Mouse (Mus musculus): ENCODE results near the gene Gm45233. TPM values are rescaled to one million over a fixed set of nuclear protein-coding genes. Genes with fewer than 3 reads are reported as not detected.

The Gm45233 gene
- polyA plus RNA-seq, 1 experiment from 2014 or later: not detected

DNA sequence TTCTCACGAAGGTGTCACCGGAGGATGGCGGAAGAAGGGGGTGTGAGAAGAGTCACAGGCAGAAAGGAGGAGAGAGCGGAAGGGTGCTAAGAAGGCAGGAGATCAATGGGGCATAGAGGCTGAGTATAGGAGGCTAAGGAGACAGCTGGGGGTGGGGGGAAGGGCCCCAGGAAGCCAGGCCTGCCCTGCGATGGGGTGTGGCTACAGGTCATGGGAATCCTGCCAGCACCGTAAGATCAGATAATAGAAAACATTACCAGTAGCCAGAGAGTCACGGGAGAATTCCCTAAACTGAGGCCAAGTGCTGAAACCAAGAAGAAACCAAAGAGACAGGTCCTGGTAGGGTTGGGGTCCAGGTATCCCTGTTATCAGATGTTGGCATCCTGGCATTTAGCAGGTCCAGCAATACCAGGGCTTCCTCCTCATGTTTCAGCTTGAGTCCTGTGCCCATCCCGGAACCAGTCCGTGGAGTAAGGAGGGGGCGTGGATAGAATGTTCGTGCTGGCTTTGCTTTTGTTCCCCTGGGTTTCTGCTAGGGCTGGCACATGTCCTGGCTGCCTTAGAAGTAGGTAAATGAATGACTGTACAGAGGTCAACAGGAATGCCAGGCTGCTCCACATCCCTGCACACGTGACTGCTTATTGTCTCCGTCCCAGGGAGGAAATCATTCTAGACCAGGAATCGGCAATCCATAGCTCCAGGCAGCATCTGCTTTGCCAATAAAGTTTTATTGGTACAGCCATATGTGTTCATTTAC is 9.8 kb downstream of the Gm45233 start:
- Histone ChIP-seq H3K4me3 (no peak overlapping the region), H3K27me3 (replicated peaks) (no peaks in the 10 kb centered on the region), H3K9ac (no peak overlapping the region), H3K27ac (no peak overlapping the region), H3K9me3 (no peaks in the 10 kb centered on the region), H3K4me1 (no peaks in the 10 kb centered on the region), H3K36me3 (replicated peaks) (peaks cover 23% of the 10 kb centered on the region), H3K4me2 (no peak overlapping the region)
- ATAC-seq (replicated peaks): no peak
- 94% methylated on average over 14 of the region's 14 CpGs for WGBS

DNA sequence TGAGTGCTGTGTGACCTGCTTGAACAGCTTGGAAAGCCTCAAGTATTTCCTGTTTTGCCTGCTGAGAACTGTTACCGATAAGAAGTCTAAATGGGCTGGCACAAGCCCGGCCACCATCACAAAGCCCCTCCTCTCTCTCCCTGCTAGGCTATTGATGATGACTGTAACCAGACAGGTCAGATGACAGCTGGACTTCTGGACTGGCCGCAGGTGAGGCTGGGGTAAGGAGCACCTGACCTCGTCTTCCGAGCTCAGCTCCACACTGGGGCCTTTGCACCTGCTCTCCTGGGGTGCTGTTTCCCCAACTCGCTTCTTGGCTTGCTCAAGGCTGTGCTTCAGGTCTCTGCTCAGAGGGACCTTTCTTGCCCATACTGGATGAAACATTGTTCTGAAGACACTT is 10.4 kb downstream of the Gm45233 start:
- no peak overlapping the region for H3K4me3 ChIP-seq
- H3K9me3 ChIP-seq: no peaks in the 10 kb centered on the region
- H3K27me3 ChIP-seq (replicated peaks): no peaks in the 10 kb centered on the region
- no peak overlapping the region for H3K4me2 ChIP-seq
- no peaks in the 10 kb centered on the region for H3K4me1 ChIP-seq
- H3K36me3 ChIP-seq (replicated peaks): peaks cover 23% of the 10 kb centered on the region
- H3K27ac ChIP-seq: no peak overlapping the region
- no peak for ATAC-seq (replicated peaks)
- WGBS: 94% methylated on average over 6 of the region's 6 CpGs
- H3K9ac ChIP-seq: no peak overlapping the region

DNA sequence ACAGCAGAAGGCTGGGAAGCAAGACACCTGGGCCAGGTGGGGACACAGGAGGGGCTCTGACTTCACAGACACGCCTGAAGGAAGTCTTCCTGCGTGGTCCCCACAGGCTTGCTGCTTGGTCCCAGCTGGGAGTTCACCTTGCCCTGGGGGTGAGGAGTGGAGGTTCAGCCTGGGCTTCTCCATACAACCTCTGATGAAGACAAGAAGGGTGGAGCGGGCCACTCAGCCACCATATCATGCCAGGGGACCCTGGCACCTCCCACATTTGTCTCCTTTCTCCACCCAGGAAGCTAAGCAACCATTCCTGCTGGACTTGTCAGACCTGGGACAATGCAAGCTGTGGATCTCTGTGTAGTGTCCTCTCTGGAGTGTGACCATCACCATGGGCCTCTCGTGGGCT is 18.9 kb downstream of the Gm45233 start, which contains the start of gene Vsig10l:
Gene Vsig10l (plus strand): TSS at position 301 of the 400 bp plus-strand sequence.
- ATAC-seq (replicated peaks): no peak
- WGBS: 70% methylated on average over 4 of the region's 4 CpGs
- Histone ChIP-seq H3K4me1 (peaks cover 14% of the 10 kb centered on the region), H3K9me3 (no peaks in the 10 kb centered on the region), H3K9ac (no peak within 1 kb of the TSS), H3K36me3 (replicated peaks) (no peaks in the 10 kb centered on the region), H3K27me3 (replicated peaks) (peaks cover 5% of the 10 kb centered on the region), H3K27ac (no peak within 1 kb of the TSS), H3K4me2 (no peak within 1 kb of the TSS), H3K4me3 (no peak within 1 kb of the TSS)

DNA sequence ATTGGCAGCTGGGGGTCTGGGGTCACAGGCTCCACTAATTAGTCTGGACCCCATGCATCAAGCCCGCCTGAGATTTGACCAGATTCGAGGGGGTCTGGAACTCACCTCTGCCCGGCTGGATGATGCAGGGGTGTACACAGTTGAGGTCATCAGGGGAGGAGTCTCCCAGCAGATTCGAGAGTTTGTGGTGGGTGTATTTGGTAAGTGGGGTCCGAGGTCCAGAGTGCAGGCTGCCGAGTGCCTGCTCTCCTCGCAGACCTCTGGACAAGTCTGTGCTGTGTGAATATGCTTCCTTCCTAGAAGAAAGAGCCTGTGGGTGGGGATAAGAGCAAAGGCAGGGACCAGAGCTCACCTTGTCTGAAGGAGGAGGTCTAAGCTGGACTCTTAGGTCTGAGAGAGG is 20.0 kb downstream of the Gm45233 start:
- H3K4me2 ChIP-seq: no peak overlapping the region
- H3K36me3 ChIP-seq (replicated peaks): no peaks in the 10 kb centered on the region
- no peak overlapping the region for H3K27ac ChIP-seq
- ATAC-seq (replicated peaks): no peak
- no peak overlapping the region for H3K4me3 ChIP-seq
- peaks cover 5% of the 10 kb centered on the region for H3K27me3 ChIP-seq (replicated peaks)
- H3K9me3 ChIP-seq: no peaks in the 10 kb centered on the region
- 85% methylated on average over 7 of the region's 7 CpGs for WGBS
- H3K9ac ChIP-seq: no peak overlapping the region
- H3K4me1 ChIP-seq: peaks cover 14% of the 10 kb centered on the region

DNA sequence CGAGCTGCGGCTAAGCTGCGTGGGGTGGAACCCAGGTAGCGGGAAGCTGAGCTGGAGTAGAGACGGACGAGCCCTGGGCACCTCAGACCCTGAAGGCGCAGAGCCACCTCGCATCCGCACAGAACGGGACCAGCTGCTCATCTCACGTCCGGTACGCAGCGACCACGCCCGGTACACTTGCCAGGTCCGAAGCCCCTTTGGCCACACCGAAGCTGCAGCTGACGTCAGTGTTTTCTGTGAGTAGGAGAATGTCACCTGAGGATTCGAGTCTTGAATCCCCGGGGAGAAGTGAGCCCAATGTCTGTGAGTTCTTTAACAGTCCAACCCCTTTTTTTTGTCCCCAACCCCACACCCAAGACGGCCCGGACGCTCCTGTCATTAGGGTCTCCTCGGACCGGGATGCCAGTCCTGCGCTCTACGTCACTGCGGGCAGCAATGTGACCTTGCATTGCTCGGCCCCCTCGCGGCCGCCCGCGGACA is 21.0 kb downstream of the Gm45233 start:
- H3K4me2 ChIP-seq: peak overlapping the region; percentile 89
- 5% methylated on average over 35 of the region's 35 CpGs for WGBS
- no peaks in the 10 kb centered on the region for H3K9me3 ChIP-seq
- peak overlapping the region; percentile 47 for H3K4me3 ChIP-seq
- peaks cover 5% of the 10 kb centered on the region for H3K27me3 ChIP-seq (replicated peaks)
- H3K9ac ChIP-seq: peak overlapping the region; percentile 44
- no peaks in the 10 kb centered on the region for H3K36me3 ChIP-seq (replicated peaks)
- H3K4me1 ChIP-seq: peaks cover 14% of the 10 kb centered on the region
- H3K27ac ChIP-seq: peak overlapping the region; percentile 34; the same call in 1 of the 2 replicates
- ATAC-seq (replicated peaks): peak; percentile 25

DNA sequence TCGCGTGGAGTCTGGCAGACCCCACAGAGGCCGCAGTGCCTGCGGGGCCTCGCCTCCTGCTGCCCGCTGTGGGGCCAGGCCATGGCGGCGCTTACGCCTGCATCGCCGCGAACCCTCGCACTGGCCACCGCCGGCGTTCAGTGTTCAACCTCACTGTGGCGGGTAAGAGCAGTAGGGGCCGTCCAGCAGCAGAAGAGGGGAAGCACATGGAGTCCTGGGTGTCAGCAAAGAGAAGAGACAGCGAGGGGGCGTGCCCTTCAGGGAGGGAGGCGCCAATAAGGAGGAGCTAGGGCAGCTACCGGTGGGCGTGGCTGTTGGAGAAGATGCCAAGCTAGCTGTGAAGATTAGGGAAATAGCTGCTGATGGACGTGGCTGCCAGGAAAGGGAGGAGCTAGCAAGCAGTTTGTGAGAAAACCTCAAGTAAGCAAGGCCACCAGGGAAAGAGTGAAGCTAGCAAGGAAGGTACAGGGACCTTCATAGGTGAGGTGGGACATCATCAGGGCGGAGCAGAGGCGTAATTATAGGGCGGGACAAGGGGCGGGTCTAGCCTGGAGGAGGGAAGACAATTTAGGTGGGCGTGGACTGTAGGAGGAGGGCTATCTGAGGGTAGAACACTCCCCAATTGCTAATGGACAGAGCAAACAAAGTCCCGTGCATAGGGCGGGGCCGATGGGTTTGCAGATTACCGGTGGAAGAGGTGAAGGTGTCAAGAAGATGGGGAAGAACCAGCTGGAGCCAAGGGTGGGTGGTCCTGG is 21.6 kb downstream of the Gm45233 start:
- H3K27ac ChIP-seq: peak overlapping the region; percentile 60

DNA sequence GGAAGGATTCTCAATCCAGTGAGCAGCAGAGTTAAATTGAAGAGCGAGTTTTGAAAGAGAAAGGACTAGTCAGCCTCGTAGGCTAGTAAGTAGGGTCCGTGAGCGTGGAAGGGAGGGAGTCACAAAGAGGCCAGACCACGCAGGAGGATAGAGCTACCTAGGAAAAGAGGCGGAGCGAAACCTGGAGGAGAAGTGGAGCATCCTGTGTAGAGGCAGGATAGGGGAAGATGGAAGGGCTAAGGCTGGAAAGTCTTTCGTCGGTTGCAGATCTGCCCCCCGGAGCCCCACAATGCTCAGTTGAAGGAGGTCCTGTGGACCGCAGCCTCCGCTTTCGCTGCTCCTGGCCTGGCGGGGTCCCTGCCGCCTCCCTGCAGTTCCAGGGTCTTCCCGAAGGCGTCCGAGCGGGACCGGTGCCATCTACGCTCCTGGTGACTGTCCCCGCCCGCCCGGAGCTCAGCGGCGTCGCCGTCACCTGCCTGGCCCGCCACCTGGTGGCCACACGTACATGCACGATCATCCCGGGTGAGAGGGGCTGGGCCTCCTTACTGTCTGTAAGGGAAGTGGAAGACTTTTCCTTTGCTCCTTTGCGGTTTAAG is 22.3 kb downstream of the Gm45233 start:
- H3K27ac ChIP-seq: peak overlapping the region; percentile 60

More for the DNA sequence above, 21.6 kb downstream of the Gm45233 start:
- peak overlapping the region; percentile 44 for H3K9ac ChIP-seq
- peak overlapping the region; percentile 47 for H3K4me3 ChIP-seq
- H3K27me3 ChIP-seq (replicated peaks): peaks cover 5% of the 10 kb centered on the region
- ATAC-seq (replicated peaks): peak; percentile 89
- peak overlapping the region; percentile 89 for H3K4me2 ChIP-seq
- under 1% methylated on average over 33 of the region's 33 CpGs for WGBS
- peaks cover 14% of the 10 kb centered on the region for H3K4me1 ChIP-seq
- H3K36me3 ChIP-seq (replicated peaks): no peaks in the 10 kb centered on the region
- no peaks in the 10 kb centered on the region for H3K9me3 ChIP-seq

DNA sequence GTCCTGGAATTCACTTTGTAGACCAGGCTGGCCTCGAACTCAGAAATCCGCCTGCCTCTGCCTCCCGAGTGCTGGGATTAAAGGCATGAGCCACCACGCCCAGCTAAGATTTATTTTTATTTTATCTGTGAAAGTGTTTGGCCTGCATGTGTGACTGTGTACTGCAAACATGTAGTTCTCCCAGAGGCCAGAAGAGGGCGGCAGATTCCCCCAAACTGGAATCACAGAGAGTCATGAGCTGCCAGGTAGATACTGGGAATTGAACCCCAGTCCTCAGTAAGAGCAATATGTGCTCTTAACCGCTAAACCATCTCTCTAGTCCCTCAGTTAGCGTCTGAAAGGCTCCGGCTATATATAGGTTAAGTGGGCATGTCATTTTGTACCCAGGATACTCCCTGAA is 26.4 kb downstream of the Gm45233 start:
- no peak overlapping the region for H3K4me2 ChIP-seq
- no peak for ATAC-seq (replicated peaks)
- H3K9ac ChIP-seq: no peak overlapping the region
- peaks cover 7% of the 10 kb centered on the region for H3K4me1 ChIP-seq
- H3K27me3 ChIP-seq (replicated peaks): no peaks in the 10 kb centered on the region
- no peak overlapping the region for H3K27ac ChIP-seq
- no peak overlapping the region for H3K4me3 ChIP-seq
- H3K9me3 ChIP-seq: no peaks in the 10 kb centered on the region
- 37% methylated on average over 8 of the region's 8 CpGs for WGBS
- H3K36me3 ChIP-seq (replicated peaks): peaks cover 6% of the 10 kb centered on the region; the same call in 1 of the 2 replicates

More for the DNA sequence above, 22.3 kb downstream of the Gm45233 start:
- ATAC-seq (replicated peaks): peak; percentile 67
- Histone ChIP-seq H3K4me2 (peak overlapping the region; percentile 89), H3K9me3 (no peaks in the 10 kb centered on the region), H3K4me3 (peak overlapping the region; percentile 47), H3K36me3 (replicated peaks) (no peaks in the 10 kb centered on the region), H3K27me3 (replicated peaks) (peaks cover 5% of the 10 kb centered on the region), H3K4me1 (peaks cover 14% of the 10 kb centered on the region), H3K9ac (peak overlapping the region; percentile 44)
- WGBS: 1% methylated on average over 33 of the region's 33 CpGs

DNA sequence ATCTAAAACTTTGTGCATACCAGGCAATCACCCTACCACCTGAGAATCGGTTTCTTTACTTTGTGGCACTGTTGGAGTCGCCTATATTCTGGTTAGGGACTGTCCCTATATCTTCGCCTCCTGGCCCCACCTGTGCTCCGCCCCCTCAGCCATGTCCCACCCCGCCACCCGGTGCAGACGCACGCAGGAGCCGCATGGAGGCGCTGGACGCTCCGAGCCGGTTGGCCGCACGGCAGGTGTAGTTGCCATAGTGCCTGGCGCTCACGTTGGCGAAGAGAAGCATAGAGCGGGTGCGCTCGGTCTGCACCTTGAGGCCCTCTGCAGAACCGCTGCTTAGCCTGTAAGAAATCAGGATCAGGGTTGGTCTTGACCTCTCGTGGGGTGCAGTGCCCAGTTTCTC is 31.8 kb downstream of the Gm45233 start:
- Histone ChIP-seq H3K9ac (no peak overlapping the region), H3K4me3 (no peak overlapping the region), H3K9me3 (no peaks in the 10 kb centered on the region), H3K4me1 (no peaks in the 10 kb centered on the region), H3K27me3 (replicated peaks) (peaks cover 19% of the 10 kb centered on the region), H3K27ac (no peak overlapping the region), H3K4me2 (no peak overlapping the region), H3K36me3 (replicated peaks) (peaks cover 17% of the 10 kb centered on the region; the same call in 1 of the 2 replicates)
- no peak for ATAC-seq (replicated peaks)
- WGBS: 20% methylated on average over 23 of the region's 23 CpGs

DNA sequence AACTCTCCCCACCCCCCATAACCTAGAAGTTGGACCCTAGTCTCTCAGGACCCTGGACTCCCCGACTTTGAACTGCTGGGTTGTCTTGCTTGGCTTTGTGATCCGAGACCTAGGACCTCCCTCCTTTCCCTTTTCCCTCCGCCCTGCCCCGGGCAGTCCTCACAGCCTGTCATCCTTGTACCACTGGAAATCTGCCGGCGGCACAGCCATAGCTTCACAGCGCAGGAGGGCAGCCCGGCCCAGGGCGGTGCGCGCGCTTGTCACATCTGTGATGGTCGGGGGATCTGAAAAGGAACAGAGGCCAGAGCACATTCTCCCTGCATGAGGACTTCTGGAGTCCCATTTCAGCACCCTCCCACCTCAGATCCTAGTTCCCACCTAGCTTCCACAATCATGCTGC is 32.4 kb downstream of the Gm45233 start:
- Histone ChIP-seq H3K9me3 (no peaks in the 10 kb centered on the region), H3K27ac (no peak overlapping the region), H3K4me2 (no peak overlapping the region), H3K4me3 (no peak overlapping the region), H3K36me3 (replicated peaks) (peaks cover 17% of the 10 kb centered on the region; the same call in 1 of the 2 replicates), H3K27me3 (replicated peaks) (peaks cover 19% of the 10 kb centered on the region), H3K4me1 (no peaks in the 10 kb centered on the region), H3K9ac (no peak overlapping the region)
- ATAC-seq (replicated peaks): no peak; the same call in 1 of the 2 replicates
- 11% methylated on average over 13 of the region's 13 CpGs for WGBS

DNA sequence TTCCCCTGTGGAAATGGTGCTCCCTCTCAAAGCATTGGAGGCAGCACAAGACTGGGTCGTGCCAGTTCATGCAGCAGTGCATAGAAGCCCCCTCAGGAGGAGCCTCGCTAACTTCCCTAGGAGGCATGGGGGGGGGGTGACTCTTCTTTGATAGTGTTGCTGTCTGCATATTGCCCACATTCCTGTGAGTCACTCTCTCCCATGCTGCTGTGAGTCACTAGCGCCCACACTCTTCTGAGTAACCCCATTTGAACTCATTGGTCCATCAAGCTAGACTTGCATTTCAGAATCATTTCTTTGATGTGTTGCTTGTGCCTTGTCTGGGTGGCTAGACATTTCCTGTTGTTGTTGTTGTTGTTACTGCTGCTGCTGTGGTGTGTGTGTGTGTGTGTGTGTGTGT is 37.3 kb downstream of the Gm45233 start:
- H3K4me3 ChIP-seq: no peak overlapping the region
- H3K4me1 ChIP-seq: peaks cover 13% of the 10 kb centered on the region
- no peak overlapping the region for H3K4me2 ChIP-seq
- no peak for ATAC-seq (replicated peaks)
- H3K27me3 ChIP-seq (replicated peaks): peaks cover 19% of the 10 kb centered on the region
- no peak overlapping the region for H3K27ac ChIP-seq
- peaks cover 4% of the 10 kb centered on the region; the same call in 1 of the 2 replicates for H3K36me3 ChIP-seq (replicated peaks)
- WGBS: 66% methylated on average over 3 of the region's 3 CpGs
- no peaks in the 10 kb centered on the region for H3K9me3 ChIP-seq
- H3K9ac ChIP-seq: no peak overlapping the region
